Mouse (Mus musculus): ENCODE data around the gene Shc2. TPM values are rescaled to one million over a fixed set of nuclear protein-coding genes. Genes with fewer than 3 reads are reported as not detected.

Gene Shc2
- polyA plus RNA-seq, 1 experiment from 2014 or later, result 9.8 TPM

DNA sequence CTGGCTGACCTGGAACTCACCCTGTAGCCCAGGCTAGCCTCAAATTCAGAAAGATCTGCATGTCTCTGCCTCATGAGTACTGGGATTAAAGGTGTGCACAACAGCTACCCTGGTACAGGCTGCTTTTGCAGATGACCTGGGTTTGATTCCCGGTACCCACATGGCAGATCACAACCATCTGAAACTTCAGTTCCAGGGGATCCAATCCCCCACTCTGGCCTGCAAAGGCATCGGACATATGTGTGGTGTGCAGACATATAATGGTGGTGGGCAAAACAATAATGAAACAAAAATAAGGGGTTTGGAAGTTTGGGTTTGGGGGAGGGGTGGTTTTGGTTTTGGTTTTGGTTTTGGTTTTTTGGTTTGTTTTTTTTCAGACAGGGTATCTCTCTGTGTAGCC lies 66.4 kb downstream of the Shc2 start:
- Histone ChIP-seq H3K27ac (replicated peaks; ENCODE audit: low read depth, low read length) (no peak overlapping the region), H3K36me3 (replicated peaks; ENCODE audit: control insufficient read depth, insufficient read depth, low read depth, low read length) (no peaks in the 10 kb centered on the region), H3K9ac (replicated peaks; ENCODE audit: low read length) (no peak overlapping the region), H3K4me1 (ENCODE audit: control insufficient read depth, insufficient read depth, low read length) (no peaks in the 10 kb centered on the region), H3K4me3 (ENCODE audit: low read depth, low read length) (no peak overlapping the region), H3K4me2 (ENCODE audit: low read depth, low read length) (no peak overlapping the region), H3K27me3 (ENCODE audit: control insufficient read depth, insufficient read depth, low read length) (no peaks in the 10 kb centered on the region), H3K9me3 (replicated peaks; ENCODE audit: control insufficient read depth, low read length) (no peaks in the 10 kb centered on the region)
- WGBS, result 93% methylated on average over 2 of the region's 2 CpGs
- DNase-seq (ENCODE audit: low spot score) (no peak), ATAC-seq (replicated peaks; ENCODE audit: insufficient number of reproducible peaks, low FRiP score, low TSS enrichment, low read depth) (no peak)

DNA sequence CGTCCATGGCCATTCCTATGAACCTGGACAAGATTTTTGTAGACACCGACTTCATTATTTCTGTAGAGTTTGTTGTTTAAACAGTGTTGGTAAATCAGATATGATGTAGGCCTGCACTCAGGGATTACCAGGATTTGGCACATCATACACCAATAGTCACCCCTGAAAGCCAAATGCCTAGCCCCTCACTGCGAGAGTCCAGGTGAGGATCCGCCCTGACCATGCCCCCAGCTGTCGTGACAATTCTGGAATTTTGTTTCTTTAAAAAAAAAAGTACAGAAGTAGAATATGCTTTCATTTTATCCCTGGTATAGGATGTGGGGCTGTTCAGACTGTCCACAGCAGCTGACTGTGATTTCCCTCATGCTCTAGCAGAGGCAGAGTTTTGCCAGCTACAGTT lies 67.8 kb downstream of the Shc2 start:
- no peak overlapping the region for H3K27ac ChIP-seq (replicated peaks; ENCODE audit: low read depth, low read length)
- H3K27me3 ChIP-seq (ENCODE audit: control insufficient read depth, insufficient read depth, low read length), result no peaks in the 10 kb centered on the region
- H3K4me2 ChIP-seq (ENCODE audit: low read depth, low read length), result no peak overlapping the region
- no peaks in the 10 kb centered on the region for H3K9me3 ChIP-seq (replicated peaks; ENCODE audit: control insufficient read depth, low read length)
- no peak overlapping the region for H3K4me3 ChIP-seq (ENCODE audit: low read depth, low read length)
- no peak overlapping the region for H3K9ac ChIP-seq (replicated peaks; ENCODE audit: low read length)
- H3K4me1 ChIP-seq (ENCODE audit: control insufficient read depth, insufficient read depth, low read length), result no peaks in the 10 kb centered on the region
- no peaks in the 10 kb centered on the region for H3K36me3 ChIP-seq (replicated peaks; ENCODE audit: control insufficient read depth, insufficient read depth, low read depth, low read length)
- ATAC-seq (replicated peaks; ENCODE audit: insufficient number of reproducible peaks, low FRiP score, low TSS enrichment, low read depth) (no peak), DNase-seq (ENCODE audit: low spot score) (no peak)
- 86% methylated on average over 5 of the region's 5 CpGs for WGBS

Other genes starting within 250 kb of the Shc2 start
- not detected in 2 replicates for gene Vmn2r83, start 169.2 kb downstream of the Shc2 start, polyA plus RNA-seq (2014; fragmentation: Nextera tagmentation; extraction: Ambion mirVana)
- gene Plpp2, start 104.1 kb downstream of the Shc2 start, polyA plus RNA-seq (2014; fragmentation: Nextera tagmentation; extraction: Ambion mirVana), result 13.3 and 17.9 TPM in 2 replicates
- 39.4 and 41.7 TPM in 2 replicates for gene Mier2, start 82.7 kb downstream of the Shc2 start, polyA plus RNA-seq (2014; fragmentation: Nextera tagmentation; extraction: Ambion mirVana)
- not detected in 2 replicates for gene Theg, start 50.6 kb downstream of the Shc2 start, polyA plus RNA-seq (2014; fragmentation: Nextera tagmentation; extraction: Ambion mirVana)
- gene C2cd4c, start 23.9 kb downstream of the Shc2 start, polyA plus RNA-seq (2014; fragmentation: Nextera tagmentation; extraction: Ambion mirVana), result 0.04 TPM in 2 replicates
- not detected in 2 replicates for gene Odf3l2, start 7.8 kb upstream of the Shc2 start, polyA plus RNA-seq (2014; fragmentation: Nextera tagmentation; extraction: Ambion mirVana)
- 3.9 and 5.5 TPM in 2 replicates for gene Madcam1, start 26.6 kb upstream of the Shc2 start, polyA plus RNA-seq (2014; fragmentation: Nextera tagmentation; extraction: Ambion mirVana)
- 65.6 and 67.3 TPM in 2 replicates for gene Tpgs1, start 31.5 kb upstream of the Shc2 start, polyA plus RNA-seq (2014; fragmentation: Nextera tagmentation; extraction: Ambion mirVana)
- gene Cdc34, start 44.3 kb upstream of the Shc2 start, polyA plus RNA-seq (2014; fragmentation: Nextera tagmentation; extraction: Ambion mirVana), result 150 and 157 TPM in 2 replicates
- gene Gzmm, start 51.1 kb upstream of the Shc2 start, polyA plus RNA-seq (2014; fragmentation: Nextera tagmentation; extraction: Ambion mirVana), result 0.77 TPM in 1 of 2 replicates, not detected in the other
- gene Bsg, start 66.6 kb upstream of the Shc2 start, polyA plus RNA-seq (2014; fragmentation: Nextera tagmentation; extraction: Ambion mirVana), result 630 and 667 TPM in 2 replicates
- gene Hcn2, start 78.7 kb upstream of the Shc2 start, polyA plus RNA-seq (2014; fragmentation: Nextera tagmentation; extraction: Ambion mirVana), result 0.14 and 0.21 TPM in 2 replicates
- gene Polrmt, start 108.7 kb upstream of the Shc2 start, polyA plus RNA-seq (2014; fragmentation: Nextera tagmentation; extraction: Ambion mirVana), result 30.5 and 35.6 TPM in 2 replicates
- 0.25 and 0.38 TPM in 2 replicates for gene Fgf22, start 117.2 kb upstream of the Shc2 start, polyA plus RNA-seq (2014; fragmentation: Nextera tagmentation; extraction: Ambion mirVana)
- 65.1 and 72.7 TPM in 2 replicates for gene Rnf126, start 129.0 kb upstream of the Shc2 start, polyA plus RNA-seq (2014; fragmentation: Nextera tagmentation; extraction: Ambion mirVana)
- 2.4 and 2.7 TPM in 2 replicates for gene Fstl3, start 139.4 kb upstream of the Shc2 start, polyA plus RNA-seq (2014; fragmentation: Nextera tagmentation; extraction: Ambion mirVana)
- gene Prss57, start 153.0 kb upstream of the Shc2 start, polyA plus RNA-seq (2014; fragmentation: Nextera tagmentation; extraction: Ambion mirVana), result not detected in 2 replicates
- 85.7 and 102 TPM in 2 replicates for gene Palm, start 155.7 kb upstream of the Shc2 start, polyA plus RNA-seq (2014; fragmentation: Nextera tagmentation; extraction: Ambion mirVana)
- gene Misp, start 183.1 kb upstream of the Shc2 start, polyA plus RNA-seq (2014; fragmentation: Nextera tagmentation; extraction: Ambion mirVana), result 0.39 and 0.82 TPM in 2 replicates
- 237 and 257 TPM in 2 replicates for gene Ptbp1, start 216.5 kb upstream of the Shc2 start, polyA plus RNA-seq (2014; fragmentation: Nextera tagmentation; extraction: Ambion mirVana)
- gene Prtn3, start 236.6 kb upstream of the Shc2 start, polyA plus RNA-seq (2014; fragmentation: Nextera tagmentation; extraction: Ambion mirVana), result 10.9 and 11.2 TPM in 2 replicates
- 78.3 and 85.8 TPM in 2 replicates for gene Plppr3, start 236.7 kb upstream of the Shc2 start, polyA plus RNA-seq (2014; fragmentation: Nextera tagmentation; extraction: Ambion mirVana)
- 0.50 and 0.88 TPM in 2 replicates for gene Elane, start 248.3 kb upstream of the Shc2 start, polyA plus RNA-seq (2014; fragmentation: Nextera tagmentation; extraction: Ambion mirVana)

Measured in embryonic facial prominence, embryonic 11.5 days (tissue).